Mouse (Mus musculus): ENCODE results near the gene Rassf5. TPM values are rescaled to one million over a fixed set of nuclear protein-coding genes. Genes with fewer than 3 reads are reported as not detected.

Rassf5 gene
- polyA plus RNA-seq (2012; fragmentation: generic; extraction: Trizol), result 9.8 TPM

- H3ac ChIP-seq (ENCODE audit: control insufficient read depth, insufficient read length), result peak within 1 kb of the TSS; percentile 37
- peak within 1 kb of the TSS; percentile 96 for H3K4me2 ChIP-seq (ENCODE audit: low read depth)
- peaks cover 10% of the 10 kb centered on the region for H3K79me2 ChIP-seq (ENCODE audit: control insufficient read depth, insufficient read depth)
- TF ChIP-seq SRF (IDR thresholded peaks at IDR 0.05; ENCODE audit: control insufficient read depth, insufficient read length, low read depth) (no peak), TCF12 (IDR thresholded peaks at IDR 0.05; ENCODE audit: insufficient read depth, poor library complexity, severe bottlenecking) (no peak), CEBPB (IDR thresholded peaks at IDR 0.05; ENCODE audit: insufficient read depth, poor library complexity, severe bottlenecking) (no peak), REST (IDR thresholded peaks at IDR 0.05; ENCODE audit: insufficient read depth, insufficient read length) (no peak), POLR2AphosphoS2 (IDR thresholded peaks at IDR 0.05; ENCODE audit: insufficient read length, low read depth) (peak; percentile 88), E2F4 (IDR thresholded peaks at IDR 0.05; ENCODE audit: insufficient read depth) (no peak), MYOD1 (IDR thresholded peaks at IDR 0.05; ENCODE audit: control insufficient read depth in 1 of 3, insufficient read length in 2 of 3, low read depth in 2 of 3) (peak in 1 of 3 experiments; percentile 4), USF1 (IDR thresholded peaks at IDR 0.05; ENCODE audit: low read depth) (no peak), MAX (IDR thresholded peaks at IDR 0.05; ENCODE audit: low read depth) (no peak), POLR2A (IDR thresholded peaks at IDR 0.05; ENCODE audit: insufficient read length, low read depth) (peak; percentile 96), TCF3 (IDR thresholded peaks at IDR 0.05; ENCODE audit: insufficient read length, low read depth) (no peak)
- peak within 1 kb of the TSS; percentile 51 for H3K4me3 ChIP-seq
- H3K36me3 ChIP-seq (ENCODE audit: control insufficient read depth, insufficient read depth), result no peaks in the 10 kb centered on the region
- H3K27me3 ChIP-seq (ENCODE audit: control insufficient read depth, insufficient read depth, insufficient read length), result no peaks in the 10 kb centered on the region
These were observed at the start of gene Rassf5 for GRCm38 (mm10) chr1:131245089-131245856. Gene Rassf5, minus strand, starts transcription at chr1:131245258.

GRCm38 (mm10) chr1:131293922-131294250, 48.8 kb upstream of the Rassf5 start:
- no peak overlapping the region for H3ac ChIP-seq (ENCODE audit: control insufficient read depth, insufficient read length)
- H3K4me3 ChIP-seq, result no peak overlapping the region
- H3K36me3 ChIP-seq (ENCODE audit: control insufficient read depth, insufficient read depth), result peaks cover 34% of the 10 kb centered on the region
- H3K79me2 ChIP-seq (ENCODE audit: control insufficient read depth, insufficient read depth), result no peaks in the 10 kb centered on the region
- H3K27me3 ChIP-seq (ENCODE audit: control insufficient read depth, insufficient read depth, insufficient read length), result no peaks in the 10 kb centered on the region
- TF ChIP-seq MYOG (IDR thresholded peaks at IDR 0.05; ENCODE audit: control insufficient read depth in 1 of 3, insufficient read depth in 1 of 3, insufficient read length in 2 of 3, low read depth in 2 of 3) (no peak), MYOD1 (IDR thresholded peaks at IDR 0.05; ENCODE audit: control insufficient read depth in 1 of 3, insufficient read length in 2 of 3, low read depth in 2 of 3) (no peak), POLR2AphosphoS2 (IDR thresholded peaks at IDR 0.05; ENCODE audit: insufficient read length, low read depth) (no peak), SRF (IDR thresholded peaks at IDR 0.05; ENCODE audit: control insufficient read depth, insufficient read length, low read depth) (no peak)
- H3K4me2 ChIP-seq (ENCODE audit: low read depth), result no peak overlapping the region

- Histone ChIP-seq H3K27me3 (ENCODE audit: control insufficient read depth, insufficient read depth, insufficient read length) (no peaks in the 10 kb centered on the region), H3K79me2 (ENCODE audit: control insufficient read depth, insufficient read depth) (no peaks in the 10 kb centered on the region), H3K4me3 (no peak overlapping the region), H3ac (ENCODE audit: control insufficient read depth, insufficient read length) (no peak overlapping the region), H3K36me3 (ENCODE audit: control insufficient read depth, insufficient read depth) (peaks cover 33% of the 10 kb centered on the region), H3K4me2 (ENCODE audit: low read depth) (no peak overlapping the region)
- TF ChIP-seq POLR2A (IDR thresholded peaks at IDR 0.05; ENCODE audit: insufficient read length, low read depth), result no peak
- TF ChIP-seq REST (IDR thresholded peaks at IDR 0.05; ENCODE audit: insufficient read depth, insufficient read length), result no peak
- TF ChIP-seq MAX (IDR thresholded peaks at IDR 0.05; ENCODE audit: low read depth), result no peak
- TF ChIP-seq E2F4 (IDR thresholded peaks at IDR 0.05; ENCODE audit: insufficient read depth), result no peak
- TF ChIP-seq SRF (IDR thresholded peaks at IDR 0.05; ENCODE audit: control insufficient read depth, insufficient read length, low read depth), result no peak
- no peak for TF ChIP-seq CEBPB (IDR thresholded peaks at IDR 0.05; ENCODE audit: insufficient read depth, poor library complexity, severe bottlenecking)
- TF ChIP-seq TCF3 (IDR thresholded peaks at IDR 0.05; ENCODE audit: insufficient read length, low read depth), result no peak
- no peak for TF ChIP-seq MYOG (IDR thresholded peaks at IDR 0.05; ENCODE audit: control insufficient read depth in 1 of 3, insufficient read depth in 1 of 3, insufficient read length in 2 of 3, low read depth in 2 of 3)
- TF ChIP-seq POLR2AphosphoS2 (IDR thresholded peaks at IDR 0.05; ENCODE audit: insufficient read length, low read depth), result no peak
- TF ChIP-seq USF1 (IDR thresholded peaks at IDR 0.05; ENCODE audit: low read depth), result no peak
- TF ChIP-seq MYOD1 (IDR thresholded peaks at IDR 0.05; ENCODE audit: control insufficient read depth in 1 of 3, insufficient read length in 2 of 3, low read depth in 2 of 3), result no peak
- TF ChIP-seq TCF12 (IDR thresholded peaks at IDR 0.05; ENCODE audit: insufficient read depth, poor library complexity, severe bottlenecking), result no peak
These were observed 48.3 kb upstream of the Rassf5 start for GRCm38 (mm10) chr1:131293221-131293921.

- Histone ChIP-seq H3K4me2 (ENCODE audit: low read depth) (no peak overlapping the region), H3K79me2 (ENCODE audit: control insufficient read depth, insufficient read depth) (no peaks in the 10 kb centered on the region), H3K27me3 (ENCODE audit: control insufficient read depth, insufficient read depth, insufficient read length) (no peaks in the 10 kb centered on the region), H3K4me3 (no peak overlapping the region), H3K36me3 (ENCODE audit: control insufficient read depth, insufficient read depth) (peaks cover 32% of the 10 kb centered on the region), H3ac (ENCODE audit: control insufficient read depth, insufficient read length) (no peak overlapping the region)
- TF ChIP-seq MAX (IDR thresholded peaks at IDR 0.05; ENCODE audit: low read depth), result no peak
- TF ChIP-seq E2F4 (IDR thresholded peaks at IDR 0.05; ENCODE audit: insufficient read depth), result no peak
These were observed 45.6 kb upstream of the Rassf5 start for GRCm38 (mm10) chr1:131290648-131291047.

- H3K79me2 ChIP-seq (ENCODE audit: control insufficient read depth, insufficient read depth), result no peaks in the 10 kb centered on the region
- H3K27me3 ChIP-seq (ENCODE audit: control insufficient read depth, insufficient read depth, insufficient read length), result no peaks in the 10 kb centered on the region
- H3K4me3 ChIP-seq, result no peak overlapping the region
- no peak overlapping the region for H3ac ChIP-seq (ENCODE audit: control insufficient read depth, insufficient read length)
- H3K4me2 ChIP-seq (ENCODE audit: low read depth), result no peak overlapping the region
- TF ChIP-seq MYOD1 (IDR thresholded peaks at IDR 0.05; ENCODE audit: control insufficient read depth in 1 of 3, insufficient read length in 2 of 3, low read depth in 2 of 3) (no peak), TCF3 (IDR thresholded peaks at IDR 0.05; ENCODE audit: insufficient read length, low read depth) (no peak), CEBPB (IDR thresholded peaks at IDR 0.05; ENCODE audit: insufficient read depth, poor library complexity, severe bottlenecking) (no peak), POLR2A (IDR thresholded peaks at IDR 0.05; ENCODE audit: insufficient read length, low read depth) (no peak), REST (IDR thresholded peaks at IDR 0.05; ENCODE audit: insufficient read depth, insufficient read length) (no peak), POLR2AphosphoS2 (IDR thresholded peaks at IDR 0.05; ENCODE audit: insufficient read length, low read depth) (no peak), SRF (IDR thresholded peaks at IDR 0.05; ENCODE audit: control insufficient read depth, insufficient read length, low read depth) (no peak), MAX (IDR thresholded peaks at IDR 0.05; ENCODE audit: low read depth) (no peak), TCF12 (IDR thresholded peaks at IDR 0.05; ENCODE audit: insufficient read depth, poor library complexity, severe bottlenecking) (no peak), MYOG (IDR thresholded peaks at IDR 0.05; ENCODE audit: control insufficient read depth in 1 of 3, insufficient read depth in 1 of 3, insufficient read length in 2 of 3, low read depth in 2 of 3) (no peak), USF1 (IDR thresholded peaks at IDR 0.05; ENCODE audit: low read depth) (no peak), E2F4 (IDR thresholded peaks at IDR 0.05; ENCODE audit: insufficient read depth) (no peak)
- peaks cover 29% of the 10 kb centered on the region for H3K36me3 ChIP-seq (ENCODE audit: control insufficient read depth, insufficient read depth)
These were observed 43.9 kb upstream of the Rassf5 start for GRCm38 (mm10) chr1:131288938-131289337.
